Mouse (Mus musculus): ENCODE data around the gene Farp2.
"Not testable (repeated sequence)": the region's sequence is repeated elsewhere in the genome, so short reads cannot be mapped to it uniquely, and the experiment has no call there.

Gene Farp2

DNA sequence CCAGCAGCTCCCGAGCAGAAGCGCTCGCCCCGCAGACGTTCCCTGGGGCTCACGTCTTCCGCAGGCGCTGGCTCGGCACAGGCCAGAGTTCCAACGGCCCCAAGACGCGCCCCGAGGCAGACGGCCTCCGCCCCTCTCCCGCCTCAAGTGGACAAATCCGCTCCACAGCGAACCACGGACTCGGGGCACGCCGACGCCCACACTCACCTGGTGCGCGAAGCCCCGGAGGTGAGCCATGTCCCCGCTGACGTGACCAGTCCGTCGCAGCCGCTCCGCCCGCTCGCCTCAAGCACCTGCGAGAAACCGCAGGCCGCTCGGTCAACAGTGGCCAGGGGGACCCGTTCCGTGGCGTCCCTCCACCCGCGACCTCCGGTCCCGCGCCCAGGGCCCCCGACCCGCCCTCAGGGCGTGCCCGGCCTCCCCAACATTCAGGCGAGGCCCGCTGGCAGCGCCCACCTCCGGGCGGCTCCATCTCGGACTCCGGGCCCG, 123.3 kb downstream of the Farp2 start:
- DNase-seq (ENCODE audit: low spot score): no peak

DNA sequence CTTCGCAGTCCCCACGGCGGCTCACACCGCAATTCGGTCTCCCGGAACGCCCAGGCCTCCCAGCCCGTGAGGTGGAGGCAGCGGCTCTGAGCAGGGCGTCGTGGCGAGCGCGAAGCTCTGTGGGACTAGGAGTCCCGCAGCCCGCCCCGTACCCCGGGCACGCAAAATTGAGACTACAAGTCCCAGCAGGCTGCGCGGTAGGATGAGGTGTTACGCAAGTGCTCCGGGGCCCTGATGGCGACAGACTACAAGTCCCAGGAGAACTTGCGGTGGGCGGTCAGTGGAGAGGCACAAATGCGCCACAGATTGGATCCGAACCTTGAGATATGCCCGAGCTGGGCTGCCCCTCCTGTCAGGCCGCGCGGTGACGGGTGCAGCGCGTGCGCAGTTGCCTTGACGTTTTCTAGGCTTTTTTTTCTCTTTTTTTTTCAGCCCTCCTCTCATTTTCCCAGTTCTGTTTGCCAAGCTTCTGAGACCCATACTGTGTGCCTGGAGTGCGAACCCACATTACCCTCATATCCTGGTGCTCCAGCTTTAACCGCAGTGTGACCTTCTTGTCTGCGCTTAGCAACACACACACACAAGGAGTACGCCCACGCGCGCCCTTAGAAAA, 123.8 kb downstream of the Farp2 start:
- DNase-seq (ENCODE audit: low spot score): peak; percentile 99

GRCm38 (mm10) chr1:93636211-93636897, 124.5 kb downstream of the Farp2 start:
- no peak for DNase-seq (ENCODE audit: low spot score)

- DNase-seq (ENCODE audit: low spot score): no peak
These were observed 130.1 kb downstream of the Farp2 start for GRCm38 (mm10) chr1:93641978-93642377.

DNA sequence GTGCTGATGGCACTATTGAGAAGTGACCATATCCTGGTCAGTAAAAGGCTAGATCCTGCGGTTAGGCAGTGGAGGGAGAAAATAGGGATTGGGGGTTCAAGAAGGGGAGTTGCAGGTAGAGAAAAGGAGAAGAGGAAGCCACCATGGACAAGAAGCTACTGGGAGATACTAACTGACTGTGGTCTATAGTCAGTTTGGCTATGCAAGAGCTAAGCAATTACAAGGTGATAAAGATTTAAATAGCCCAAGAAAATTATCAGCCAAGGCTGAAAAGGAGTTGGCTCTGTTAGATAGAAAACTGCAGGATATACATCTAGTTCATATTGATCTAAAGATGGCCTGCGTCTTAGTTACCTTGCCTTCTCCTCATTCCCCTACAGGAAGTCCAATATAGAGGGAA, 130.8 kb downstream of the Farp2 start:
- no peak for DNase-seq (ENCODE audit: low spot score)

- no peak for DNase-seq (ENCODE audit: low spot score)
These were observed 137.8 kb downstream of the Farp2 start for GRCm38 (mm10) chr1:93649604-93650172.

DNA sequence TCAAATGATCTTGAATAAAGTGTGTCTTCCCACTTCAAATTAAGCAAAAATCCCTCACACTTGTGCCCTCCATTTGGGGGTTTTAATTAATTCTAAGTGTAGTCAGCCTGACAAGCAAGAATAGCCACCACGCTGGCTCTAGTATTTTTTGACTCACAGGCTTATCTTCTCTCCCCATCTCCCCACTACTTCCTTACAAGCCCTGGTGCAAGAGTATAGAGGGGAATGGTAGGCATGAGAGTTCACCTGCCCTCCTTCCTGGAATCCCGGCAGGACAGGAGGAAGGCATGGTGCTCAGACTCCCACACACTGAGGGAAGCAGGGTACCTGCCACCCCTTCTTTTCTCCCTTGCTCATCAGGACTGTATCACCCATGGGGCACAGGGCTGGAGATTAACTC, 142.4 kb downstream of the Farp2 start:
- DNase-seq (ENCODE audit: low spot score): no peak

DNA sequence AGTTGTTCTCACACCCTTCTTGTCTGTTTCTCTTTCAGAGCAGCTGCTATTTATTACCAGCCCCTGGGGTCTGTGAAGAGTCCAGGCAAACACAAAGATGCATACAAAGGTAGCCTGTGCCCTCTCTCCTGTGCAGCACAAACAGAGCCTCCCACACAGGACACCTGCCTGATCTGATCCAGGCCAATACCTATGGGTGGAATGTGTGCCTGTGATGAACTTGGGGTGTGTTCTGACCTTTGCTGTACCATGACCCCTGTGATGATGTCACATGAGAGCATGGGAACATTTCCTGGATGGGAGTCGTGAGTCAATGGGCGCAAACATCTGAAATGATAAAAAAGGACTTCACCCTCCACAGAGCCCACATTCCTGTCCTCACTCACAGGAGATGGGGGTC, 142.9 kb downstream of the Farp2 start:
- no peak for DNase-seq (ENCODE audit: low spot score)

DNA sequence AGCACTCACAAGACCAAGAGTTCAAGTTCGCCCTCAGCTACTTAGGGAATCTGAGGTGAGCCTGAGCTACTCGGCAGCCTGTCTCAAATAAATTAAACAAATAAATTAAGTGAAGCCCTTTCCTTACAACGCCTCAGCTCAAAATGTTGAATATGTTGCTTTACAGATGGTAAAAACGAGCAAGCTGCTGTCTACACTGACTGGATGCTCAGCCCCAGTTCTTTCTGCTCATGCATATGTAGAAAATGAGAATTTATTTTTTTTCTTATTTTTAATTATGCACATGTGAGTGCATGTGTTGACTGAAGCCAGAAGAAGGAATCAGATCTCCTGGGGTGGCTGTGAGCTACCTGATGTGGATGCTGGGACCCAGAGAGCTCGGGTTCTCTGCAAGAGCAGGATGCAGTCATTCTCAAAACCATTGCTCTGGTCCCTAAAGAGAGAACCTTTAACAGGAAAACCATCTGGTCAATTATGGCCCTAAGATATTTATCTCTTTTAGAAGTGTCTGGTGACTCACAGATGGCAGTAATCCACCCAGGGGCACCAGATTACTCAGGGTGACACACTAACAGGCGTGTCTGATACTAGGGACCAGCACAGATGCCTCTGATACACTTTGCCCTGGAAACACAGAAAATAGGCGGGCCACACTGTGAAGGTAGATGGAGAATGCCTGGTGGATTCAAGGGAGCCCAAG, 144.6 kb downstream of the Farp2 start:
- no peak for DNase-seq (ENCODE audit: low spot score)

- DNase-seq (ENCODE audit: low spot score): no peak
These were observed 145.1 kb downstream of the Farp2 start for GRCm38 (mm10) chr1:93657025-93657360.

DNA sequence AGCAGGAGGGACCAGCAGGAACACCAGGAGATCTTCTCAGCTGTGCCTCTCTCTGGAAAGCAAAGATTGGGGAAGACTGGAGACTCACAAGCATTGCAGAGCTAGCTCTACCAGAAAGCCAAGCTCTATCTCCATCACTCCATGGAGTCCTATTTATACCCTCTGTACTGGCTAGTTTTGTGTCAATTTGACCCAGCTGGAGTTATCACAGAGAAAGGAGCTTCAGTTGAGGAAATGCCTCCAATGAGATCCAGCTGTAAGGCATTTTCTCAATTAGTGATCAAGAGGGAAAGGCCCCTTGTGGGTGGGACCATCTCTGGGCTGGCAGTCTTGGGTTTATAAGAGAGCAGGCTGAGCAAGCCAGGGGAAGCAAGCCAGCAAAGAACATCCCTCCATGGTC, 146.7 kb downstream of the Farp2 start, which contains the start of gene Stk25:
TSS of gene Stk25 (minus strand) at position 101 of the 400 bp plus-strand sequence.
- DNase-seq (ENCODE audit: low spot score): not testable (repeated sequence)

- no peak for DNase-seq (ENCODE audit: low spot score)
These were observed 156.0 kb downstream of the Farp2 start for GRCm38 (mm10) chr1:93667760-93668400.

- DNase-seq (ENCODE audit: low spot score): peak; percentile 25
These were observed 157.1 kb downstream of the Farp2 start for GRCm38 (mm10) chr1:93668791-93669548.

DNA sequence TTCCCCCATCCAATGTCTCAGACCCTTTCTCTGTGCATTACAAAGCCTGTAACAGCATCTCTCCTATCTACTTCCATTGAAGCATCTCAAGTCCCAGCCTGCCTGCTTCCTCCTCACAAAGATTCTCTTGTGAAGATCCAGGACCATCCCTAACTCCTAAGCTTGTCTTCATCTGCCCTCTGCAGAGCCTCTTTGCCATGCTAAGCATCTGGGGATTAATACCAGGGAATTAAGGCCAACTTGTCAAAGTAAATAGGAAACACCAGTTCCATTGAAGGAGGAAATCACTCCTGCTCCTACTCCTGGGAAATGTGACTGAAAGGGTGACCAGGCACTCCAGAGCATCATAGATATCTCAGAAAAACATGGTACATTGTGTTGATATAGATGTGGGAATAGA, 158.1 kb downstream of the Farp2 start:
- no peak for DNase-seq (ENCODE audit: low spot score)

Data from layer of hippocampus, adult 9-10 months (tissue).